Mouse (Mus musculus) liver, adult 2 months (tissue): ENCODE data around the gene Fam222a.

Experiments
- CTCF ChIP-seq: fragments of 200-500 bp; IDR thresholded peaks from 2 replicates; pipeline ENCODE4 v1.5.1; 2011; ENCODE audit warnings: low read depth, low read length, control low read depth
- POLR2A ChIP-seq: fragments of 200-500 bp; IDR thresholded peaks from 2 replicates; pipeline ENCODE4 v1.6.1; 2011; ENCODE audit warnings: low read length, control low read depth; ENCODE audit not compliant: insufficient read depth; ENCODE audit errors: extremely low read depth

GRCm38 (mm10) chr5:114579714-114580357, 12.0 kb downstream of the Fam222a start:
- no peak for TF ChIP-seq CTCF
- TF ChIP-seq POLR2A, result no peak
